Mouse (Mus musculus) lung, postnatal 25 days (tissue): ENCODE results near the gene Guca2b.

Experiments
- DNase-seq: peaks from one replicate; pipeline ENCODE4 v3.0.0; 2022; ENCODE audit warnings: low spot score

Guca2b gene

DNA sequence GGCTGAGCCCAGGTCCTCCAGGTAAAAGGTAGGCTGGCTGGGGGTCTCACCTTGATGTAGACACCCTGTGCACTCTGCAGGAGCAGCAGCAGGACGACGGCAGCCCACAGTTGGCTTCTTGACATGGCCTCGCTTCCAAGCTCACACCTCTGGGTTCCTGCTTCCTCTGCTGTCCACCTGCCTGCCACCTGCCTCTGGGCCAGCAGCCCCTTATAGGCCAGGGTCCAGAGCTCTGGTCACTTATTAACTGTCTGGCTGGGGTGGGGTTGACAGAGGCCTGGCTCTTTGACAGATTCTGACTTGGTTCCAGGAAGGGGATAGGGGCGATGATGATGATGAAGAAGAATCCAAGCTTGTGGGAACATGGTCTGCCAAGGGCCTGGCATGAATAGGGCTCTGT lies at the start of gene Guca2b:
Gene Guca2b, minus strand, starts transcription at position 224 of the 400 bp plus-strand sequence.
- DNase-seq: no peak

DNA sequence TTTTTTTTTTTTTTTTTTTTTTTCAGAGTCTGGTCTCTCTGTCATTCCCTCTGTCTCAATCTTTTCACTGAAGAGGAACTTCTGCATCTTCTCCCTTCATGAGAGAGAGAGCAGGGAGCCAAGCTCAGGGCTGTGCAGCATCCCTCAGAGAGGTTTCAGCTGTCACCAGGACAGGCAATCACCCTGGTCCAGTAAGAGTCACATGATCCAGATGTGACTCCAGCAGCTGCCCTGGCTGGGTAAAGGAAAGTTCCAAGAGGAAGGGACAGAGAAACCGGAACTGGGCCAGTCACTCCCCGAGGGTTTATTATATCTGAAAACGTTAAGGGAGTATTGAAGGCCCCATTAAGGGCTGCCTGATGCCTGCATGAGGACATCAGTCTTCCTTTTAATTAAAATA lies 49.0 kb upstream of the Guca2b start:
- no peak for DNase-seq

DNA sequence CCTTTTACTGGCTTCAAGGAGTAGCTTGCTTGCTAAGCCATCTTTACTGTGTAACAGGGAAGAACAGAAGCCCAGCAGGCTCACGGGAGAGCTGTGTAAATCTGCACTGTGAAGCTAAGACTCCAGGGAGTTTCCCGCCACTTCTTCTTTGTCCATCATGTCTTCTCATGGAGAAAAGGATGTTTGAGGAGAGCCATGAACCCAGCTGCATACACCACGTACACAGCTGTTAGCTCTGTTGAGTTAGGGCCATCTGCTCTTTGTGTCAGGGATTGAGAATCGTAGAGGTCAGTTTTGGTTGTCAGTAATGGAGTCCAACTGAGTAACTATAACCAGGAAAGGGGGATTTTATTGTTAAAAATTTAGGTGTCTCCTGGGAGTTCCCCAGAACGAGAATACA lies 48.6 kb upstream of the Guca2b start:
- no peak for DNase-seq

DNA sequence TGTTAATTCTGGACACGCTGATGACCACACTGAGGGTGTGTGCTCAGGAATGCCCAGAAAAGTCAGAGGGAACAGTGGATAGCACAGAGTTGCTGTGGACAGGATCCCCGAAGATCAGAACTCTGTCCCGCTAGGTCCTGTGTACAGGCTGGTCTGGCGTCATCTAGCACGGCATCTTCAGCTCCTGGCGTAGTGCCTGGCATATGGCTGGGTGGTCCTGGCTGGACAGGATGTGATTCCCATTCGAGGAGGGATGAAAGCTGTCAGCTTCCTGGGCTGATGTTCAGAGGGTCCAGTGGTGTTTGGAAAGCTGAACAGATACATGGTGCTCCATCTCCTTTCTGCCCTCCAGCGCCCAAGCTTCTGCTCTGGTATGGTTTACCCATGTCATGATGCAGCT lies 45.2 kb upstream of the Guca2b start:
- DNase-seq: no peak

DNA sequence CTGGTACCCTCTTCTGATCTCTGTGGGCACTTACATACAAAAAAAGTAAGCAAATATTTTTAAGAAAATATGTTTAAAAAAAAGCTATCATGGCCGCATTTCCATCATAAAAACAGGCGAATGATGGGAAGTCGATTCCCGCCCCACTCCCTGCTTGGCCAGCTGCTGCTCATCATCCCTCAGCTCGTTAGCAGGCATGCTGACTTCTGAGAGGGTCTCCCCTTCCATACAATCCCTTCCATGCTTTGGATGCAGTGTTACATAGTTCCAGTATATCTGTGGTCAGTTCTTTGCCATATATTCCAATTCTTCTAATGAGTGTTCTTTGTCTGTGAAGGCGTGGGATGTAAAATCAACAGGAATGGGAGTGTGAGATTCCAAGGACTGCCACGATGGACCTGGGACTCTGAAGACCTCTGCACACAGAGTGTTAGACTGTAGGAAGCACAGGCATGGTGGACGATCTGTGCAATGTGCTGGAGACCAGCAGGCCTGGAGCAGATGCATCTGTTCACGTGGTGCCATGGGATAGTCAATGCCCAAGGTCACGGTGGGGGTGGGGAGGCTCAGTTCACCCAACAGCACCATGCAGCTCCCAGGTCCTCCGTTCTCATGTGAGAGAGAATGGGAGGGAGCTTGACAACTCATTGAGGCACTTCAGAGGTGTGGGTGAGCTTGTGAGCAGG lies 42.7 kb upstream of the Guca2b start:
- DNase-seq: no peak

DNA sequence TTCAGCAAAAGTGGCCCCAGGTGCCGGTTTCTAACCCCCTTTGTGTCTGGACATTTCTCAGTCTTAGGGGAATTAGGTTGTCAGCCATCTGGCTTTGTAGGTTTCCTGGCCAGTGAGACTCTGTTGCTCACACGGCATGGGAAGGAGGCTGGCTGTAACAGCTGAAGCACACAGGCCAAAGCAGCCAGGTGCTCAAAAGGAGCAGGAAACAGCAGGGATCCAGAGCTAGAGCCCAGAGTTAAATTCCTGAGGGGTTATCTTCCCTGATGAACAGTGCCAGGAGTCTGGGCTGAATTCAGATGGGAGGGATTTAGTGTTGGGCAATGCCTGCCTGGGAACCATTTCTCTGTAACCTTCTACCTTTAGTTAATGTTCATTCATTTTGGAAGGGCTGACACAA lies 39.6 kb upstream of the Guca2b start:
- DNase-seq: no peak

DNA sequence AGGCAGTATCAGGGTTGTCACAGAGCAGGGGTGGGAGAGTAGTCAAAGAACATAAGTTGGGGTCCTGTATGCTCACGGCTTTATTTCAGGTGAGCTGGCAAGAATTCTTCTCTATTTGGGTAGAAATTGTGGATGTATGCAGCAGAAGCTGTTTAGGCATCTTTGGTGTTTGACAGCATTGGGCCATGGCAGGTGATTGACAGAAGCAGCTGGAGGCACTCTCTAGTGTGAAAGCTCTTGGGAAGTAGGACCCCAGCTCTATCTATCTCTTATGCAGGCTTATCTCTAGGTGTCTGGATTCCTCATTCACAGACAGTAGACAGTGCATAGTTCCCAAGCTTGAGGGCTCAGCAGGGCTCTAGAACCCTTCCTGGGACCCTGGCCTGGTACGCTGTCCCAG lies 27.0 kb upstream of the Guca2b start:
- no peak for DNase-seq

DNA sequence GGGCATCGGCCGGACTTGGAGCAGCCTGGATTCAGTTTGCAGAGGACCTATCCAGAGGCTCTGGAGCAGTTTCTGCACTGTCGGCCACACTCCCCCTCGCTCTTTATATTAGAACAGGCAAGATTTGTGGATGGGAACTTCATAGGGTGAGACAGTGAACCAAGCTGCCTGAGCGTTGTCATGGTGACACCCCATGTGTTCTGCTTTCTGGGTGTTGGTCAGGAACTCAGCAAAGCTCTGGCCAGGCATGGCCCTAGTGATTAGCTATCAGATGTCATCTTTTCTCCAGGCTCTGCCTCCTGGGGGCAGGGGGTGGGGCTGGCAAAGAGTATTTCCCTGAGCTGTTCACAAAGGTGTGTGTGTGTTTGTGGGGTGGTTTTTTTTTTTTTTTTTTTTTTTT lies 23.8 kb upstream of the Guca2b start:
- DNase-seq: no peak

DNA sequence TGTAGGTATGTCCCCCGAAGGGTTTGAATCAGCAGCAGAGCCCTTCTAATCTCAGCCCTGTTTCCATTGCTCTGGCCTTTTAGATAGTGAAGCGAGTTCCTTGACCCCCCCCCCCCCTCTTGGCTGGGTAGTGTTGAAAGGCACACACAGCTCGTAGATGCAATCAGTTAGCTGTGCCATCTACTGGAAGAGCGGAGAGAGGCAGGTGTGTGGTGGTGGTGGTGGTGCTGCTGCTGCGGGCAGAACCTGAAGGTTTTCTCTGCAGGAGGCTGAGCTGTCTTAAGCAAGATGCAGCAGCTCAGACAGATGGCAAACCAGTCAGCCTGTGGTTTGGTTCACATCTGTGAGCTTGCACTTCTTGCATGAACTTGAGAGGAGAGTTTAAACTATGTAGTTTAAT lies 13.9 kb upstream of the Guca2b start:
- DNase-seq: no peak

DNA sequence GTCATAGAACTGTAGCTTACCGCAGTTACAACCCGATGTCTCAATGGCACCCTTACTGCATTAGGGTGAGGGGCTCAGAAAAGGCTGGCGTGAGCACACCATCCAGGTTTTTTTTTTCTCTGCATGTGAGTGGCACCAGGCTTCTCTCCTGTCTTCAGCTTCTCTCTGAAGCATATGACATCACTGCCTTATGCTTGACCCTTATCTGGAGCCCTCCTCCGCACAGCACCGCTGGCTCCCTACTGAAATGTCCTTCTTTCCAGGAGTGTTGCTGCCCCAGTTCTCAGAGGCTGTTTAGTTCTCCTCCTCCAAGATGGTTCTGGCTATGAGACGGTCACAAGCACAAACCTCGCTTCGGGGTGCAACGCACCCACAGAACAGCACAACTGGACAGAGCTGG lies 12.4 kb upstream of the Guca2b start:
- no peak for DNase-seq

DNA sequence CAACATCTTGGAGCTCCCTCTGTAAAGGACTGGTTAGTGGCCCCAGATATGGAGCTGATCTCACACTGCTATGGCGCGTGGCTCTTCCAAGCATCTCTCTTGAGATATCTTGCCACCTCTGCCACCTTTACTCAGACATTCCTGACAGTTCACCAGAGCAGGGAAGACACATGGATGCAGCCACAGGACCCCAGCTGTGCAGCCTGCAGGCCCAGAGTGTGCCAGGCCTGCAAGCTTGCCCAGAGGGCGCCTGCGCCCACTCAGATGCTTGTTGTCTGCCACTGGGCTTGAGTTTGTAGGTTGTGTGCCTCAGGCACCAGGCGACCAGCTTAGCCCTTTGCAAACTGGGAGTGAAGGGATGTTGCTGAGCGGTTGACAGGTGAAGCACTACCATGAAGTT lies 12.0 kb upstream of the Guca2b start:
- DNase-seq: no peak

DNA sequence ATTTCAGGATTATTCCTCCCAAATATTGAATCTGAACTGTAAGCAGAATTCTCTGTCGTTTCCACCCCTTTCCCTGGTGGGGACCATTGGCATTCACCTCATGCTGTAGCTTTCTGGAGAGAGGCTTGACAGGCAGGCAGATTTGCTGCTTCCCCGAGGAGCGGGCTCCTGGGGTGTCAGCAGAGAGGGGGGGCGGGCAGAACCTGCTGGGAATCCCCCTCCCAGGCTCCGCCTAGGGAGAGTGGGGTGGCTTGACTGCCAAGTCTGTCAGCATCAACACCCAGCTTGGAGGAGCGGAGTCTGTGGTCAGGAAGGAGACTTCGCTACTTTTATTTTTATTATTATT lies 11.4 kb upstream of the Guca2b start:
- no peak for DNase-seq

DNA sequence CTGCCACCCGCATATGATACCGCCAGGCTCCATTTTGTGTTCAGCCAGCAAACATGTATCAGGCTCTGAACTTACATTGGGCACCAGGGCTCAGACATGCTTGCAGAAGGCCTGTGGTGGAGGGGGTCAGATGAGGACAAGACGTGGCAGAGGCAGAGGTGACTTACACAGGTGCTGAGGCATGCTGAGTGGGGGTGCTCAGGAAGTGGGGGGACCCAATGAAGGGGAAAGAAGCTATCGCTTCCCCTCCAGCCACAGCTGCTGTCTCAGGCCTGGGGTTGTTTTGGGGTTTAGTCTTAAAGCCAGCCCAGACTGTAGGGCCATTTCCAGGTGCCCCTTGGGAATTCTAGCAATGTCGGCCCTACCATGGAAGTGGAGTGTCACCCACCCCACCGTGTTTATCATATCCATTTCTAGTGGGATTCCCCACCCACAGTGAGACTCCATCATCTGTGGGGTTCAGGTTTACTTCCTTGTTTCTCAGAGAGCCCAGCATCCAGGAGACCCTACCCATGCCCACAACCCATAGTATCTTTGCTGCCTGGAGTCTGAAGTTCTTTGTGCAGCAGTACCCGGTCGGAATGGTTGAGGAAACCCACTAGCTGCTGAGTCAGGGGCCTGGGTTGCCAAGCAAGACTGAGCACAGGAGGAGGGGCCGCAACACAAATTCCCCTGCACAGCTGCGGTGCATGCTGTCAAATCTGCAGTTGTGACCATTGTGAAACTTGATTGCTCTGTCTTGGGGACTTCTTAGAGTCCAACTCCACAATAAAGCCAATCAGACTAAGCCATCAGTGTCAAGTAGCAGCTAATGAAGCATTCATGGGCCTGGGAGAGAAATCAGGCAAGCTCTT lies 10.8 kb upstream of the Guca2b start:
- DNase-seq: no peak

DNA sequence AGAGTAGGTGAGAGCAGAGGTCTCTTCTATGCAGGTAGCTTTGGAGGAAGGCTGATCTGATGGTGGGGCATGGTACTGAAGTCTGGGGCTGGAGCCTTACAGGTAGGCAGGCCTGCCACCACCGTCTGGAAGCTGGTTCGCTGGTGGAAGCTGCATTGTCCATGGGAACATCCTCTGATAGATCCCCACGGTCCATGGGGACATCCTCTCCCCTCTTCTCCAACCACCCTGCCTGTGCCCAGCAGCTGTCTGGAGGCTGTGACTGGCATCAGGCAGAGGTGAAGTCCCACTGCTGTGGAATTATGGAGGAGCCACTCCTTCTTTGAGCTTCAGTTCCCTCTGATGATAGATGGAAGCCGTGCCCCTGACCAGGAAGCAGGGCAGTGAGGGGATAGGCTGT lies 9.8 kb upstream of the Guca2b start:
- DNase-seq: no peak

DNA sequence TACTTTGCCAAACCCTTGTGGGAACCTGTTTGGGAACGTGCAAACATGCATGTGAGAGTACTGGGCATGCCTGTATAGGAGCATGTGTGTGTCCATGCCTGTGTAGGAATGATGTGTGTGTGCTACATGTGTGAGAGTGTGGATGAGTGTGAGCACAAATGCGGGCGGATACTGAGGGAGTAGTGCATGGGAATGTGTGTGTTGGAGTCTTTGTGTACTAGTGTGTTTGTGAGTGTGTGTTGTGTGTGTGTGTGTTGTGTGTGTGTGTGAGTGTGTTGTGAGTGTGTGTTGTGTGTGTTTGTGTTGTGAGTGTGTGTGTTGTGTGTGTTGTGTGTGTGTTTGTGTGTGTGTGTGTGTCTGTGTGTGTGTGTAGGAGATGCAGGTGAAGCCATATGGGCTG lies 9.4 kb upstream of the Guca2b start:
- no peak for DNase-seq

DNA sequence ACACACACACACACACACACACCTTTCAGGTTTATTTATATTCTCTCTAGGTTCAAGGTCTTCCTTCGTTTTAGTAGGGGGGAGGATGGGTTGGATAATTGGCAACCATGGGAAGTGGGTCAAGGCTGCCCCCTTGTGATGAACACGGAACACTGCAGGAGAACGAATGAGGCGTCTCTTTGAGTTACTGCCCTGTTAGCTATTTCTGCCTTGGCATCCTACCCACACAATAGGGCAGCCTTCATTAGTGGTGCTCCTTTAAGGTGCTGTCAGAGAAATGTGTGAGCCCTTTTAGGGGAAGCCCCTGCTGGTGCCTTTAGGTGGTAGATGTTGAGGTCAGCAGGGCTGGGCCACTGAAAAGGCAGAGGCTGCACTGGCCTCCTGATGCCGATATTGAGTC lies 8.7 kb upstream of the Guca2b start:
- DNase-seq: peak; percentile 36

DNA sequence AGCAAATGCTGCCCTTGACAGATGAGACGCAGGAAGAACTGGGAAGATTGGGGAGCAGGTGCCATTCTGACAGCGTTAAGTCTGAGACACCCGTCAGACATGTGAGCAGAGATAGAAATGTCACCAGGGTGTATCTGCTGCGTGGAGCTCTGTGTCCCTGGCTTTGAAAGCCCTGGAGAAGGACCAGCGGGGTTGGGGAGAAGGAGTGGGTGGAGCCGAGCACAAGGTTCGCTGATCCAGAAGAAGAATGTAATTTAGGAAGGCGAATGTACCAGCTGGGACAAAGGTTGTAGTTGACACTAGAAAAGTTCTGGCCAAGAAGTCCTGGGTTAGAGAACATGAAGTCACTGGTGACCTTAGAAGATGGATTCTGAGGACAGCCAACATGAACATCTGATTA lies 7.4 kb upstream of the Guca2b start:
- peak; percentile 7 for DNase-seq

DNA sequence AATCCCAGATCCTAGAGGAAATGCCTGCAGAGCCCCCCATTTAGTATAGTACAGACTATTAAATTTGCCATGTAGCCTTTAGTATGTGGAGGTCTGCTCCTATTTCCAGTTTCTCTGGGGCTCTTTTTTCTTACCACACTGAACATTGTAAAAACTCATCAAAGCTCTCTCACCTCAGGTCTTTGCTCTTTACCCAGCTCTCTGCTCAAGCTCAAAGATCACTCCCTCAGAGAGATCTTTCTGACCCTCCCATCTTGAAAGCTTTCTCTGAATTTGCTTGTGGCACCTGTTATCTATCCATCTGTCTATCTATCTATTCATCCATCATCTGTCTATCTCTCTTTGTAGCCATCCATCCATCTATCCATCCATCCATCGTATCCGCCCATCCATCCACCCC lies 6.4 kb upstream of the Guca2b start:
- no peak for DNase-seq

DNA sequence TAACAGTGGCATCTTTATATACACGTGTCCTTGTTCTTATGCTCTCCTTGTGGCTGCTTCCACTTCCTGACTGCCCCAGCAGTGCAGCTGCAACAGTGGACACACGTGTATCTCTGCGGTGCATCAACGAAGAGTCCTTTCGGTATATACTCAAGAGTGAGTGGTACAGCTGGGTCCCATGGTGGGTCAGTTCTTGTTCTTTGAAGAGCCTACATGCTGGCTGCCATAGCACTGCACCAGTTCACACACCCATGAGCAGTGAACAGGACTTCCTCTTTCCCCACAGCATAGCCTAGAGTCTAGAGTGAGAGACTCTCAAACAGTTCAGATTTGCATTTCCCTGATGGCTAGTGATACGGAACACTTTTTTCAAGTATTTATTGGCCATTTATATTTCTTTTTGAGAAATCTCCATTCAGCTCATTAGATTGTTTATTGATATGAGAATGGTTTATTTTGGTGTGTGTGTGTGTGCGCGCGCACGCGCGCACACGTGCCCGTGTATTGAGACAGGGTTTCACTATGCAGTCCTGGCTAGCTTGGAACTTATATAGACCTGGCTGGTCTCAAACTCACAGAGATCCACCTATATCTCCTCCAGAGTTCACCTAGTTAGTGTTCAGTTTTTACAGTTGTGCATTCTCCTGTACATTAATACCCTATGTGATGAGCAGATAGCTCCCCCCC lies 4.8 kb upstream of the Guca2b start:
- DNase-seq: peak; percentile 11

DNA sequence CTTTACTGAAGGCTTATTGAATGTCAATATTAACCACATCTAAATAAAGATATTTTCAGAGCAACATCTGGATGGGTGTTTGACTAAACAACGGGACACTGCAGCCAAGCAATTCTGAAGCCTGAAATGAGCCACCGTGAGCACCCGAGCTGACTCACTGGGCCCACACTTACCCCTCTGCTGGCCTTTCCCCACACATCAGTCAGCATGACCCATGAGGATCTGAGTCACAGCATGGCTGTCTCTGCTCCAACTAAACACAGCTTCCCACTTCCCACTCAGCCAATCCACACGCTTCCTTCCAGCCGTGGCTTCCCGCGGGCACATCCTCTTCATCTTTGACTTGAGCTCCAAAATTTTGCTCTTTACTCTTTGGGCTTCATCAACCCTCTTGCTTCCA lies 4.2 kb upstream of the Guca2b start:
- no peak for DNase-seq

DNA sequence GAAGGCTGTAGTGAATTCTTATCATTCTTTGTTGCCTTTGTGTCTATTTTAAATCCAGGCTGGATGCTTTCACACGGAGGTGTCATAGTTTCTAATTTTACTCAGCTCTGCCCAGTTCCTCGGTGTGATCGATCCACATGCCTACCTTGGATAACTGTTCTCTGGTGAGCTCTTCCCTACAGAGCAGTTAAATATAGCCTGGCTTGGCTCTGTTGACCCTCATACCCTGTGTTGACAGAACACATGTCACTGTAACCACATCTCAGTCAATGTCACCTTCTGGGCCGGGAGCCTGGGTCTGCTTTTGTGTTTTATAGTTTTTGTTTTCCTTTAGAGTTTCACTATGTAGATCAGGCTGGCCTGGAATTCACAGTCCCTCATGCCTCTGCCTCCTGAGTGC lies 3.4 kb upstream of the Guca2b start:
- DNase-seq: no peak

DNA sequence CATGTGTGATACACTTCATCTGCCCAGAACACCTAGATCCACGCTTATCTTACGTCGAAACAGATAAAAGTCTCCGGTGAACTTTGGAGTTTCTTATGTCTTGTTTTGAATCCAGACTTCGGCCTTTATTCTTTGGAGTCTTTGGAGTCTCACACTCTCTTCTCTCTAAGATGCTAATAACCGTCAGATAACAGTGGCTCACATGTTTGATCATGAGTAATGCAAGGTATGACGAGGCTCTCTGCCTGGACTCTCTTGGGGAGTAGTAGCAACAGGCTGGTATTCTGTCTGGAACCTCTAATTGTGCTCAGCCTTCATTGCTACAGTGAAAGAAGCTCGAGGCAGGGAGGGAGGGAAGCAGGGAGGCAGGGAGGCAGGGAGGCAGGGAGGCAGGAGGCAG lies 1.3 kb upstream of the Guca2b start:
- DNase-seq: no peak

DNA sequence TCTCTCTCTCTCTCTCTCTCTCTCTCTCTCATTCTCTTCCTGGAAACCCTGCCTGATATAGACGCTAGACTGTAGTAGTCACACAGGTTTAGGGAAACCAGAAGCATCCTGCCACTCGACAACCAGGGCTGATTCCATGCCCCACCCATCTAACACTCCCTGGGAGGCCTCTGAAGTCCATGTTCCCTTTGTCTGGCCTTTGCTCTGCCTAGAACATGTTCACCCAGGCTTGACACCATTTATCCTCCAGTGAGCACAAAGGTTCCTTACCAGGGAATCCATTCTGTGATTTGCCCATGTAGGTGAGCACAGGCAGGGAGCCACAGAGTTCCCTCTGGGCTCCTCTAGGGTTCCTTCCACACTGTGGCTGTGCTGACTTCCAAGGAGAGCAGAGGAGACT lies 508 bp downstream of the Guca2b start:
- DNase-seq: no peak
